In the genomic region with DNA sequence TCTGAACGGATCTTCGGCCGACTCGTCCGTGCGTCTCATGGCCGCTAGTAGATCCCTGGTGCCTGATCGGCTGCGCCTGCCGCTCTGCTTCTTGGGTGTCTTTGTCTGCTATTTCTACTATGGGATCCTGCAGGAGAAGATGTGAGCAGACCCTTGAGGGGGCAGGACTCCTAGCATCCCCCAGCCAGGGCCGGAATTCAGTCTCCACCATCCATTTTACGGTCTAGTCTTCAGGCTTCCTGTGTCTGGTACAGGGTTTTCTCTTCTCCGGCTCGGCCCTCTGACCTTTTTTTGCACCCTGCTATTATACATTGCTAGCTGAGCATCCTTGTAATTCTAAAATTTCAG, we compare ENCODE assay signal across 8 mouse cellular contexts. TPM values are rescaled to one million over a fixed set of nuclear protein-coding genes. Genes with fewer than 3 reads are reported as not detected.
A peak's percentile ranks its signal among the peaks of the same experiment; 100 is the strongest.
DNase-seq lines count a peak whose midpoint lies in the region; ATAC-seq lines count a peak whose summit lies in the region.

No protein-coding gene starts in this region.

- H3K27ac ChIP-seq in kidney, embryonic 16.5 days (ENCODE audit: low read length): peak overlapping the region; percentile 86
- H3K27ac ChIP-seq in hindbrain, embryonic 15.5 days (replicated peaks): peak overlapping the region; percentile 92
- peak overlapping the region; percentile 89 for H3K27ac ChIP-seq in midbrain, embryonic 15.5 days

- intact Hi-C loops in left cerebral cortex, postnatal 14 days (cut with DNase I): loop anchor here (2.0 to 10.0 kb wide), 3 partner anchors 74 to 270 kb away; a partner anchor contains a TSS

- H3K9ac ChIP-seq in kidney, embryonic 16.5 days (replicated peaks; ENCODE audit: low read length): peak overlapping the region; percentile 86
- peak overlapping the region; percentile 92 for H3K9ac ChIP-seq in hindbrain, embryonic 15.5 days
- peak overlapping the region; percentile 77 for H3K9ac ChIP-seq in midbrain, embryonic 15.5 days

- H3K4me2 ChIP-seq in kidney, embryonic 16.5 days (replicated peaks; ENCODE audit: low read depth, low read length): peak overlapping the region; percentile 67
- H3K4me2 ChIP-seq in hindbrain, embryonic 15.5 days: peak overlapping the region; percentile 56
- peak overlapping the region; percentile 57 for H3K4me2 ChIP-seq in midbrain, embryonic 15.5 days

- DNase-seq in kidney, adult 8-10 months: no peak
- DNase-seq in left cerebral cortex, postnatal 14 days (ENCODE audit: low spot score in 2 of 2): no peak
- DNase-seq in kidney, adult 18-20 months: no peak
- no peak for DNase-seq in spleen, postnatal 36 days (ENCODE audit: low spot score in 2 of 2)

- H3K9me3 ChIP-seq in kidney, embryonic 16.5 days (ENCODE audit: low read length): no peaks in the 10 kb centered on the region
- no peaks in the 10 kb centered on the region for H3K9me3 ChIP-seq in hindbrain, embryonic 15.5 days
- H3K9me3 ChIP-seq in midbrain, embryonic 15.5 days: no peaks in the 10 kb centered on the region

- peak overlapping the region; percentile 88 for H3K4me3 ChIP-seq in kidney, embryonic 16.5 days (ENCODE audit: low read length)
- H3K4me3 ChIP-seq in hindbrain, embryonic 15.5 days: peak overlapping the region; percentile 72
- peak overlapping the region; percentile 79 for H3K4me3 ChIP-seq in midbrain, embryonic 15.5 days

- peaks cover 8% of the 10 kb centered on the region for H3K4me1 ChIP-seq in kidney, embryonic 16.5 days (ENCODE audit: insufficient read depth, low read length)
- peaks cover 16% of the 10 kb centered on the region for H3K4me1 ChIP-seq in hindbrain, embryonic 15.5 days (replicated peaks)
- H3K4me1 ChIP-seq in midbrain, embryonic 15.5 days: peaks cover 19% of the 10 kb centered on the region

- peak; percentile 29; the same call in 1 of the 2 replicates for ATAC-seq in kidney, embryonic 16.5 days (ENCODE audit: low FRiP score, low TSS enrichment)
- ATAC-seq in common myeloid progenitor, adult 5-6 weeks (replicated peaks; ENCODE audit: low read depth, poor library complexity, severe bottlenecking): peak; percentile 13; the same call in 1 of the 2 replicates
- ATAC-seq in hindbrain, embryonic 15.5 days (ENCODE audit: low FRiP score, low read depth): peak; percentile 32; the same call in 1 of the 2 replicates
- peak; percentile 58 for ATAC-seq in midbrain, embryonic 15.5 days (replicated peaks)

- H3K36me3 ChIP-seq in kidney, embryonic 16.5 days (ENCODE audit: insufficient read depth, low read length): peaks cover 30% of the 10 kb centered on the region
- peaks cover 27% of the 10 kb centered on the region for H3K36me3 ChIP-seq in hindbrain, embryonic 15.5 days
- peaks cover 30% of the 10 kb centered on the region for H3K36me3 ChIP-seq in midbrain, embryonic 15.5 days (replicated peaks)

- no peaks in the 10 kb centered on the region for H3K27me3 ChIP-seq in kidney, embryonic 16.5 days (ENCODE audit: insufficient read depth, low read length)
- H3K27me3 ChIP-seq in hindbrain, embryonic 15.5 days: no peaks in the 10 kb centered on the region
- no peaks in the 10 kb centered on the region for H3K27me3 ChIP-seq in midbrain, embryonic 15.5 days (replicated peaks)

- 0% methylated on average over 14 of the region's 14 CpGs for WGBS in kidney, embryonic 16.5 days
- WGBS in hindbrain, embryonic 15.5 days: 0% methylated on average over 14 of the region's 14 CpGs
- WGBS in midbrain, embryonic 15.5 days: 0% methylated on average over 14 of the region's 14 CpGs

RNA-seq across cellular contexts. Expression of a gene that starts 0.5 kb away (rescaled TPM):
- polyA plus RNA-seq in kidney, embryonic 16.5 days (2015; fragmentation: Nextera tagmentation; extraction: Ambion mirVana): 99.2 and 102 TPM in 2 replicates
- 30.4 and 30.6 TPM in 2 replicates for total RNA-seq in common myeloid progenitor, adult 5-6 weeks (2017)
- polyA plus RNA-seq in hindbrain, embryonic 15.5 days (2015; fragmentation: Nextera tagmentation; extraction: Ambion mirVana): 137 and 140 TPM in 2 replicates
- polyA plus RNA-seq in midbrain, embryonic 15.5 days (2015; fragmentation: Nextera tagmentation; extraction: Ambion mirVana): 143 TPM in 2 replicates
- total RNA-seq in left cerebral cortex, postnatal 14 days (2021): 10 to 100 TPM; 72.8 to 78.9 TPM

RNA-seq across cellular contexts. Expression of a gene that starts 28.9 kb away (rescaled TPM):
- 141 and 155 TPM in 2 replicates for polyA plus RNA-seq in kidney, embryonic 16.5 days (2015; fragmentation: Nextera tagmentation; extraction: Ambion mirVana)
- 47.8 and 64.9 TPM in 2 replicates for total RNA-seq in common myeloid progenitor, adult 5-6 weeks (2017)
- 222 and 230 TPM in 2 replicates for polyA plus RNA-seq in hindbrain, embryonic 15.5 days (2015; fragmentation: Nextera tagmentation; extraction: Ambion mirVana)
- 208 and 234 TPM in 2 replicates for polyA plus RNA-seq in midbrain, embryonic 15.5 days (2015; fragmentation: Nextera tagmentation; extraction: Ambion mirVana)
- 100 to 1,000 TPM; 156 to 160 TPM for total RNA-seq in left cerebral cortex, postnatal 14 days (2021)

RNA-seq across cellular contexts. Expression of a gene that starts 48.1 kb away (rescaled TPM):
- 9.9 and 10.1 TPM in 2 replicates for polyA plus RNA-seq in kidney, embryonic 16.5 days (2015; fragmentation: Nextera tagmentation; extraction: Ambion mirVana)
- 120 and 143 TPM in 2 replicates for total RNA-seq in common myeloid progenitor, adult 5-6 weeks (2017)
- 3.1 and 3.6 TPM in 2 replicates for polyA plus RNA-seq in hindbrain, embryonic 15.5 days (2015; fragmentation: Nextera tagmentation; extraction: Ambion mirVana)
- polyA plus RNA-seq in midbrain, embryonic 15.5 days (2015; fragmentation: Nextera tagmentation; extraction: Ambion mirVana): 2.2 and 2.3 TPM in 2 replicates
- 1 to 10 TPM; 2.1 to 4.0 TPM for total RNA-seq in left cerebral cortex, postnatal 14 days (2021)
